Mouse (Mus musculus): ENCODE results near the gene Abcc1. TPM values are rescaled to one million over a fixed set of nuclear protein-coding genes. Genes with fewer than 3 reads are reported as not detected.

The Abcc1 gene
- total RNA-seq (2012; rRNA removed) = 36.3 and 37.4 TPM in 2 replicates
- total RNA-seq (2014; rRNA removed) = 26.5 and 30.2 TPM in 2 replicates
- polyA plus RNA-seq (2012; ENCODE audit: insufficient read length, low read depth) = 42.2 and 49.7 TPM in 2 replicates

DNA sequence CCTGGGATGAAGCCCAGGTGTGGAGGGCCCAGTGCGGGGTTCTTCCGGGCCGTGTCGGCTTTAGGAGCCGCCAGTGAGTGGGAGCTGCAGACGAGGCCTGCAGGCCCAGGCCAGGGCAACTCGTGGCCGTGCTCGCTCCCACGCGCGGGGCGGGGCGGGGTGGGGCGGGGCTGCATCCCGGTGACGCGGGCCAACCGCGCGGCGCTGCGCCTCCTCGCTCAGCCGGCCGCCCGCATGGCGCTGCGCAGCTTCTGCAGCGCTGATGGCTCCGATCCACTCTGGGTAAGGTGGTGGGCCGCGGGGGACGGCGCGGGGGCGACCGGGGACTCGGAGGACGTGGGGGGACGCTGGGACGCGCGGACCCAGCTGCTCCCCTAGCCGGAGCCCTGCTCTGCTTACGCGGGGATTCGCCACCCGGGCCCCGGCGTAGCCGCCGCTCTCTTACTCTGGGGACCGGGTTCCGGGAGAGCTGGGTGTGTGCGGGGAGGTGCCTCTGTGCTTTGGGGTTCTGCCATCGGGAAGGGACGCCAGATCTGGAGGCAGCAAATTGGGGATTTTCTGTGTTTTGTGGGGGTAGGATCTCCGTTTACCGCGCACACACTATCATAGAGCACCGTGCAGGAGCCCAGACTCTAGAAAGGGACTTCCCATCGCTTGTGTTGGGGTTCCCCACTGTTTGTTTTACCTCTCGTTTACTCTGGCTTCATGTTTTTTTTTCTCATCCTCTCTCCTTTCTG, at the start of gene Abcc1:
Abcc1 (plus strand) TSS at position 197 of the 737 bp plus-strand sequence.
- in situ Hi-C loops (cut with MboI; ENCODE audit: low pct_ligation_motif_present, low pct_unique_long_range_greater_than_20kb, low sequenced_read_pairs) = no loop called here
- H3K27ac ChIP-seq (ENCODE audit: insufficient read depth, low read depth) = no peak within 1 kb of the TSS

DNA sequence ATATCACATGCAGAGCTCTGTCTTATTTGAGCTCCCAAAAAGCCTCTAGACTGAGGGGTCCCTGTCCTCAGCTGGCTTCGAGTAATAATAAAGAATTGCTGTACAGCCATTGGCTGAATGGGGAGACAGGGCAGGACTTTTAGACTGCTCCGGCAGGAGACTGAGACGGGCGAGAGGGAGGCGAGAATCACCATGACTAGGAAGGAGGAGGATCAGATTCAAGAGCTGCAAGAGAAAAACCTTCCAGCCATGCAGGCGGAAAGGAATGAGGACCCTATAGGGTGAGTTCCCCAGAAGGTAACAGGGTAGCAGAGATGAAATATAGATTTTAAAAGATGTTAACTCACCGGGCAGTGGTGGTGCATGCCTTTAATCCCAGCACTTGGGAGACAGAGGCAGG, 48.4 kb upstream of the Abcc1 start:
- Histone ChIP-seq H3K27ac (ENCODE audit: insufficient read depth, low read depth) (no peak overlapping the region), H3K79me2 (replicated peaks; ENCODE audit: control insufficient read depth, extremely low read depth, insufficient read depth, poor library complexity, severe bottlenecking) (peaks cover 16% of the 10 kb centered on the region), H3K4me3 (replicated peaks in 1 of 3; ENCODE audit: low read depth in 2 of 3, low read length in 2 of 3, poor library complexity in 1 of 3) (no peak overlapping the region), H3K4me2 (ENCODE audit: insufficient read depth, low read depth, poor library complexity, severe bottlenecking) (no peak overlapping the region), H3K4me1 (ENCODE audit: control insufficient read depth in 1 of 2, insufficient read depth in 2 of 2) (peaks cover 7 to 27% of the 10 kb centered on the region in 2 experiments), H3K9me3 (replicated peaks; ENCODE audit: low read length) (no peaks in the 10 kb centered on the region), H3K9ac (ENCODE audit: insufficient read depth, low read depth) (no peak overlapping the region), H3K27me3 (replicated peaks) (no peaks in the 10 kb centered on the region), H3K36me3 (replicated peaks in 1 of 2; ENCODE audit: control insufficient read depth in 1 of 2, insufficient read depth in 1 of 2, low read length in 1 of 2) (peaks cover 24 to 60% of the 10 kb centered on the region in 2 experiments)
- no peak for DNase-seq (ENCODE audit: extremely low read depth)
- in situ Hi-C loops (cut with MboI; ENCODE audit: low pct_ligation_motif_present, low pct_unique_long_range_greater_than_20kb, low sequenced_read_pairs) (no loop called here), dilution Hi-C loops (cut with MboI; ENCODE audit: extremely low pct_ligation_motif_present, extremely low pct_unique_long_range_greater_than_20kb, low sequenced_read_pairs) (no loop called here)
- no peak for TF ChIP-seq ETS1 (conservative IDR thresholded peaks at IDR 0.05; ENCODE audit: low read depth, low read length)
- TF ChIP-seq MXI1 (IDR thresholded peaks at IDR 0.05; ENCODE audit: low read depth, low read length) = no peak
- TF ChIP-seq TBP (conservative IDR thresholded peaks at IDR 0.05; ENCODE audit: low read depth, low read length) = no peak
- no peak for TF ChIP-seq ZMIZ1 (IDR thresholded peaks at IDR 0.05; ENCODE audit: low read depth, low read length)
- TF ChIP-seq ZC3H11A (IDR thresholded peaks at IDR 0.05; ENCODE audit: low read depth, low read length) = no peak
- TF ChIP-seq CTCF (conservative IDR thresholded peaks at IDR 0.05 in 1 of 2, IDR thresholded peaks at IDR 0.05 in 1 of 2; ENCODE audit: low read depth in 2 of 2, low read length in 2 of 2) = no peak
- no peak for TF ChIP-seq USF2 (conservative IDR thresholded peaks at IDR 0.05; ENCODE audit: low read depth, low read length)
- TF ChIP-seq RAD21 (IDR thresholded peaks at IDR 0.05; ENCODE audit: low read depth, low read length) = no peak
- no peak for TF ChIP-seq CHD2 (IDR thresholded peaks at IDR 0.05; ENCODE audit: low read length)
- TF ChIP-seq MEF2A (IDR thresholded peaks at IDR 0.05; ENCODE audit: borderline replicate concordance, low read depth, low read length) = no peak
- no peak for TF ChIP-seq ZNF384 (IDR thresholded peaks at IDR 0.05; ENCODE audit: low read depth, low read length)
- TF ChIP-seq JUND (conservative IDR thresholded peaks at IDR 0.05; ENCODE audit: low read depth, low read length) = no peak
- TF ChIP-seq UBTF (IDR thresholded peaks at IDR 0.05; ENCODE audit: low read depth, low read length) = no peak

More for the DNA sequence above, at the start of gene Abcc1:
- peaks cover 33% of the 10 kb centered on the region for H3K79me2 ChIP-seq (replicated peaks; ENCODE audit: control insufficient read depth, extremely low read depth, insufficient read depth, poor library complexity, severe bottlenecking)
- H3K27me3 ChIP-seq (replicated peaks) = no peaks in the 10 kb centered on the region
- peak within 1 kb of the TSS; percentile 76 to 98 (median 77) for H3K4me3 ChIP-seq (replicated peaks in 1 of 3; ENCODE audit: low read depth in 2 of 3, low read length in 2 of 3, poor library complexity in 1 of 3)
- TF ChIP-seq MAX (IDR thresholded peaks at IDR 0.05; ENCODE audit: low read length) (no peak; the same call in 1 of the 2 replicates), ETS1 (conservative IDR thresholded peaks at IDR 0.05; ENCODE audit: low read depth, low read length) (no peak), USF1 (IDR thresholded peaks at IDR 0.05; ENCODE audit: low read depth, low read length) (no peak), RCOR1 (conservative IDR thresholded peaks at IDR 0.05; ENCODE audit: low read depth, low read length) (no peak), BHLHE40 (IDR thresholded peaks at IDR 0.05; ENCODE audit: low read depth, low read length) (no peak), ZNF384 (IDR thresholded peaks at IDR 0.05; ENCODE audit: low read depth, low read length) (no peak), MYC (IDR thresholded peaks at IDR 0.05; ENCODE audit: low read depth, low read length) (peak; percentile 30; the same call in 1 of the 2 replicates), ZMIZ1 (IDR thresholded peaks at IDR 0.05; ENCODE audit: low read depth, low read length) (peak; percentile 72; the same call in 1 of the 2 replicates), POLR2A (IDR thresholded peaks at IDR 0.05; ENCODE audit: low read depth, low read length) (peak; percentile 87), JUND (conservative IDR thresholded peaks at IDR 0.05; ENCODE audit: low read depth, low read length) (no peak), SIN3A (IDR thresholded peaks at IDR 0.05; ENCODE audit: low read length) (peak; percentile 48), ELF1 (IDR thresholded peaks at IDR 0.05; ENCODE audit: low read depth, low read length) (no peak), ZKSCAN1 (IDR thresholded peaks at IDR 0.05; ENCODE audit: borderline replicate concordance, low read depth, low read length) (no peak), HCFC1 (IDR thresholded peaks at IDR 0.05; ENCODE audit: low read depth, low read length) (peak; percentile 19), TBP (conservative IDR thresholded peaks at IDR 0.05; ENCODE audit: low read depth, low read length) (no peak), ZC3H11A (IDR thresholded peaks at IDR 0.05; ENCODE audit: low read depth, low read length) (no peak), NRF1 (IDR thresholded peaks at IDR 0.05; ENCODE audit: low read depth, low read length) (peak; percentile 65), CTCF (conservative IDR thresholded peaks at IDR 0.05 in 1 of 2, IDR thresholded peaks at IDR 0.05 in 1 of 2; ENCODE audit: low read depth in 2 of 2, low read length in 2 of 2) (0 out of 4 replicates have a peak, but pooled peaks of 1 of the 2 experiments have one; percentile 1), RAD21 (IDR thresholded peaks at IDR 0.05; ENCODE audit: low read depth, low read length) (no peak), KAT2A (IDR thresholded peaks at IDR 0.05; ENCODE audit: insufficient replicate concordance, low read length) (no peak), GABPA (IDR thresholded peaks at IDR 0.05; ENCODE audit: insufficient replicate concordance, low read depth, low read length) (no peak), MAZ (IDR thresholded peaks at IDR 0.05; ENCODE audit: low read depth, low read length) (no peak), TCF12 (IDR thresholded peaks at IDR 0.05; ENCODE audit: low read depth, low read length) (peak; percentile 72), PAX5 (IDR thresholded peaks at IDR 0.05; ENCODE audit: low read length) (no peak), JUN (IDR thresholded peaks at IDR 0.05; ENCODE audit: insufficient read depth, low read depth, low read length) (no peak), SMC3 (IDR thresholded peaks at IDR 0.05; ENCODE audit: low read depth, low read length) (no peak), NELFE (IDR thresholded peaks at IDR 0.05; ENCODE audit: low read depth, low read length) (peak; percentile 89), EP300 (IDR thresholded peaks at IDR 0.05; ENCODE audit: low read length) (no peak), CHD2 (IDR thresholded peaks at IDR 0.05; ENCODE audit: low read length) (no peak), E2F4 (IDR thresholded peaks at IDR 0.05; ENCODE audit: insufficient replicate concordance, low read depth, low read length) (no peak), CHD1 (IDR thresholded peaks at IDR 0.05; ENCODE audit: low read depth, low read length) (no peak; the same call in 1 of the 2 replicates), IRF4 (IDR thresholded peaks at IDR 0.05; ENCODE audit: low read depth, low read length) (peak; percentile 37; the same call in 1 of the 2 replicates), POLR2AphosphoS2 (IDR thresholded peaks at IDR 0.05; ENCODE audit: low read depth, low read length) (no peak), MAFK (IDR thresholded peaks at IDR 0.05; ENCODE audit: insufficient replicate concordance, low read length) (no peak), USF2 (conservative IDR thresholded peaks at IDR 0.05; ENCODE audit: low read depth, low read length) (no peak), UBTF (IDR thresholded peaks at IDR 0.05; ENCODE audit: low read depth, low read length) (no peak), MEF2A (IDR thresholded peaks at IDR 0.05; ENCODE audit: borderline replicate concordance, low read depth, low read length) (0 out of 2 replicates have a peak, but pooled peaks have one; percentile 7), MXI1 (IDR thresholded peaks at IDR 0.05; ENCODE audit: low read depth, low read length) (peak; percentile 71)
- no peaks in the 10 kb centered on the region for H3K9me3 ChIP-seq (replicated peaks; ENCODE audit: low read length)
- DNase-seq (ENCODE audit: extremely low read depth) = peak; percentile 63
- H3K4me1 ChIP-seq (ENCODE audit: control insufficient read depth in 1 of 2, insufficient read depth in 2 of 2) = peaks cover 21 to 57% of the 10 kb centered on the region in 2 experiments
- peak within 1 kb of the TSS; percentile 83 for H3K4me2 ChIP-seq (ENCODE audit: insufficient read depth, low read depth, poor library complexity, severe bottlenecking)
- peak within 1 kb of the TSS; percentile 76 for H3K9ac ChIP-seq (ENCODE audit: insufficient read depth, low read depth)
- dilution Hi-C loops (cut with MboI; ENCODE audit: extremely low pct_ligation_motif_present, extremely low pct_unique_long_range_greater_than_20kb, low sequenced_read_pairs) = no loop called here
- peaks cover 0 to 28% of the 10 kb centered on the region in 2 experiments for H3K36me3 ChIP-seq (replicated peaks in 1 of 2; ENCODE audit: control insufficient read depth in 1 of 2, insufficient read depth in 1 of 2, low read length in 1 of 2)
